Mouse (Mus musculus): ENCODE measurements at regions not wholly inside any gene's neighbourhood (a gene's known extent, or its start where the extent isn't known, plus 50 kb on each side); places are given as distances from the start of the nearest gene placed in this dataset.

DNA sequence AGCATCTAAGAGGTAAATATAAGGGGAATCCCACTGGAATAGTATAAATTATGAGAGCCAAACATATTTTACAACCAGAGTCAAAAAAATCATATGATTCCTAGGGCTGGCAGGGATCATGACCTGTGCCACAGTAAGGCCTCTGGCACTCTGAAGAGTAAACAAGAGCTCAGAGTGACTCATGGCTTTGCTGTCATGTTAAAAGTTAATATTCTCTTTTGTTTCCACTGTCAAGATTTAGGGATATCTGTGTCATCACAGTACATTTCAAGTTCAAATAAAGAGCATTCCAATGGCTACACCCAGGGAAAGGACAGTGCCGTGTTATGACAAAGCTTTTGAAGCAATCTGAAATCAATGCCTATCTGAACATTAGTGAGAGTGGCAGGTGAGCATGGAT lies 341.6 kb upstream of the Marcks start:
- ATAC-seq = no peak
- no peak overlapping the region for H3K27ac ChIP-seq (ENCODE audit: low read depth, low read length)

DNA sequence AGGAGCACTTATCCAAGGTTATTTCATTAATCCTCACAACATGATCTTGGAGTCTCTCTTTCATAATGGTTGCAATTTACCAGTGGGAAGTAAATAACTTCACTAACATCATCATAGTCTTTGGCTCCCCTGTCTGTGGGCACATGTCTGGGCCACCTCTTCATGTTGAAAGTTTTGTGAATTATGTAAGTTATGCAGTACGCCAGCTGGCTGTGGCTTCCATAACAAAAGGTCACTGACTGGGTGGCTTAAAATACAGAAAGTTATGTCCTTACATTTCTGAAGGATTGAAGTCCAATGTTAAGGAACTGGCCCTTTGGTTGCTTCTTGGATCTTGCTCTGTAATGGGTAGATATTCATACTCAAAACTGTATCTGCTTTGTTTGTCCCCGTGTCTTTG lies 339.4 kb upstream of the Marcks start:
- H3K4me3 ChIP-seq (ENCODE audit: low read length) = no peak overlapping the region
- no peaks in the 10 kb centered on the region for H3K27me3 ChIP-seq (replicated peaks; ENCODE audit: control insufficient read depth, insufficient read depth, low read length)
- no peak overlapping the region for H3K4me2 ChIP-seq (ENCODE audit: low read length)
- WGBS = 96% methylated on average over 2 of the region's 2 CpGs
- H3K9me3 ChIP-seq (ENCODE audit: control insufficient read depth, low read length) = no peaks in the 10 kb centered on the region
- no peak overlapping the region for H3K27ac ChIP-seq (ENCODE audit: low read depth, low read length)
- ATAC-seq = no peak
- no peaks in the 10 kb centered on the region for H3K36me3 ChIP-seq (ENCODE audit: control insufficient read depth, insufficient read depth, low read length)
- H3K4me1 ChIP-seq (ENCODE audit: control insufficient read depth, insufficient read depth, low read depth, low read length) = no peaks in the 10 kb centered on the region
- no peak overlapping the region for H3K9ac ChIP-seq (ENCODE audit: low read depth, low read length)

More for the DNA sequence above, 341.6 kb upstream of the Marcks start:
- Histone ChIP-seq H3K27me3 (replicated peaks; ENCODE audit: control insufficient read depth, insufficient read depth, low read length) (no peaks in the 10 kb centered on the region), H3K9ac (ENCODE audit: low read depth, low read length) (no peak overlapping the region), H3K4me3 (ENCODE audit: low read length) (no peak overlapping the region), H3K36me3 (ENCODE audit: control insufficient read depth, insufficient read depth, low read length) (no peaks in the 10 kb centered on the region), H3K9me3 (ENCODE audit: control insufficient read depth, low read length) (no peaks in the 10 kb centered on the region), H3K4me2 (ENCODE audit: low read length) (no peak overlapping the region), H3K4me1 (ENCODE audit: control insufficient read depth, insufficient read depth, low read depth, low read length) (no peaks in the 10 kb centered on the region)
- WGBS = 80% methylated on average over 1 of the region's 1 CpGs

DNA sequence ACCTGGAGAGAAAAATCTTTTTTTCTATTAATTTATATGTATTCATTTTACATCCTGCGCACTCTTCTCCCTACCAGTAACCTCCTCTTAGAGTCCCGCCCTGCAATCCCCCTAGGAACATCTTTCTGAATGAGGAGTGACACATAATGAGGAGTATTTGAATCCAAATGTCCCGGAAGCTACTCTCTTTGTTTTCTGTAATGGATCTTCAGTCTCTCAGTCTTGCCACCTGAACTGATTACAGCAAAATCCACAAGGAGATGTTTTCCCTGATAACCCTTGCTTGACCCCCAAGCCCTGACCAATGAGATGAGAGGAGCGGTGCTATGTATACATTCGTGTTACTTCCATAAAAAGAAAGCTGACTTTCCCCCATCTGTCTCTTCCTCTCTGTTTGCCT lies 334.4 kb upstream of the Marcks start:
- WGBS = 83% methylated on average over 5 of the region's 5 CpGs
- H3K4me1 ChIP-seq (ENCODE audit: control insufficient read depth, insufficient read depth, low read depth, low read length) = no peaks in the 10 kb centered on the region
- H3K27ac ChIP-seq (ENCODE audit: low read depth, low read length) = no peak overlapping the region
- H3K9ac ChIP-seq (ENCODE audit: low read depth, low read length) = no peak overlapping the region
- H3K36me3 ChIP-seq (ENCODE audit: control insufficient read depth, insufficient read depth, low read length) = no peaks in the 10 kb centered on the region
- no peak for ATAC-seq
- no peaks in the 10 kb centered on the region for H3K9me3 ChIP-seq (ENCODE audit: control insufficient read depth, low read length)
- no peak overlapping the region for H3K4me2 ChIP-seq (ENCODE audit: low read length)
- H3K4me3 ChIP-seq (ENCODE audit: low read length) = no peak overlapping the region
- H3K27me3 ChIP-seq (replicated peaks; ENCODE audit: control insufficient read depth, insufficient read depth, low read length) = no peaks in the 10 kb centered on the region

DNA sequence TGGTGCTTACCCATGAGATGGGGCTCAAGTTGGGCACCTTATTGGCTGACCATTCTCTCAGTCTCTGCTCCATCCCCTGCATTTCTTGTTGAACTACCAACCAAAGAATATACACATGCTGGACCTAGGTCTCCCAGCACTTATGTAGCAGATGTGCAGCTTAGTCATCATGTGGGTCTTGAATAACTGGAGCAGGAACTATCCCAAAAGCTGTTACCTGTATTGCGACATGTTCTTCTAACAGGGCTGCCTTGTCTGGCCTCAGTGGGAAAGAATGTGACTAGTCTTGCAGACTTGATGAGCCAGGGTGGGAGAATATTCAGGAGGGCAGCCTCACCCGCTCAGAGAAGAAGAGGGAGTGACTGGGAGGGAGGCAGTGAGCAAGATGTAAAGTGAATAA lies 318.7 kb upstream of the Marcks start:
- Histone ChIP-seq H3K9ac (ENCODE audit: low read depth, low read length) (no peak overlapping the region), H3K27ac (ENCODE audit: low read depth, low read length) (no peak overlapping the region), H3K4me1 (ENCODE audit: control insufficient read depth, insufficient read depth, low read depth, low read length) (no peaks in the 10 kb centered on the region), H3K4me2 (ENCODE audit: low read length) (no peak overlapping the region), H3K4me3 (ENCODE audit: low read length) (no peak overlapping the region), H3K36me3 (ENCODE audit: control insufficient read depth, insufficient read depth, low read length) (no peaks in the 10 kb centered on the region), H3K27me3 (replicated peaks; ENCODE audit: control insufficient read depth, insufficient read depth, low read length) (no peaks in the 10 kb centered on the region), H3K9me3 (ENCODE audit: control insufficient read depth, low read length) (no peaks in the 10 kb centered on the region)
- 79% methylated on average over 2 of the region's 2 CpGs for WGBS
- no peak for ATAC-seq

DNA sequence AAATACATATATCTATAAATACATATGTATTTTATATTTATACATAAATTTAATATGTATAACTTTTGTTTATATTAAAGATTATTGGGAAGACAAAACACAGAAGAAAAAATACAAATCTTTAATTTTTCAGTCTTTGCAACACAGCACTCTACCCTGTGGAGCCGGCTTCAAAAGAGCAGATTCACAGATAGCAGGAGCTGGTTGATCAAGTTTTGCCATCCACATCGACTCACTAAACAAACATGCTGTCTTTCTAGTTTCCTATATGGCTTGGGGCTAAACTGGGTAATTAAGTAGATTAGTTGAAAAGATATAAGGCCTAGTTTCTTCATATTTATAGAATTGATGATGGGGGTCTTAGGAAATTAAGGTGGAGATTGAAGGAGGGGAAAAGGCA lies 311.2 kb upstream of the Marcks start:
- Histone ChIP-seq H3K9ac (ENCODE audit: low read depth, low read length) (no peak overlapping the region), H3K27me3 (replicated peaks; ENCODE audit: control insufficient read depth, insufficient read depth, low read length) (no peaks in the 10 kb centered on the region)
- 91% methylated on average over 2 of the region's 2 CpGs for WGBS

DNA sequence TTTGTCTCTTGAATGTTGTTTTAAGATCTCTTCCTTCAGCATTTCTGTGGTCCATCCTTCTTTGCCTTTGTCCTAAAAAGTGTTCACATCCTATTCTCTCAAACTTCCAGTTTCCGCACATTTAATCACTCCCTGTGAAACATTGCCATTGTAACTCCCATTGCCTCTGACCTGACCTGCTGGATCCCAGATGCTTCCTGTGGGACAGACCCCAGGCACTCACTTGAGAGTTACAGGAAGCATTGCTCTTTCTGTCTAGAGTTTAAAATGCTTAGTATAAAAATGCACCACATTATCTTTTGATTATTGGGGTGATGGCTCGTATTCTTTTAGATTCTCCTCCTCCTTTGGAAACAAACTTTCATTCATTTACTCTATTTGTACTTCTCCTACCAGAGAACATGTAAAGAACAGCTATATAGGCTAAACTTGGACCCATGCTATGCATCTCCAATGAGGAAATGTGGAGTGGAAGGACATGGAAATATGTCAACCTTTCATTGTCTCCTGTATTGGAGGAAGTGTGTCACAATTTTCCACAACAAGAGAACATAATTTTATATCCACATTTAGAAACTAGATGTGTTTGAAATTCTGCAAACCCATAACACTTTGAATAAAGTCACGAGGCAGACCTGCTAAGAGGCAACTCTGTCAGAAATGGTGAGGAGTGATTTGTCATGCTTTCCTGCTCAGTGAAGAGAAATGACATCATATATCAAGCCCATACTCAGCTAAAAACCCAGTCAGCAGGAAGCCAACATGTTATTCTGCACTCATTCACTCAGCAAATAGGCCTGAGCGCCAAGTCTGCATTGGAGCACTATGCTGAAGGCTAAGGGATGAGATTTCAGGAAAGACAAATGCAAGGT lies 308.8 kb upstream of the Marcks start:
- ATAC-seq = no peak
- Histone ChIP-seq H3K4me2 (ENCODE audit: low read length) (no peak overlapping the region), H3K9ac (ENCODE audit: low read depth, low read length) (no peak overlapping the region), H3K4me1 (ENCODE audit: control insufficient read depth, insufficient read depth, low read depth, low read length) (no peaks in the 10 kb centered on the region), H3K4me3 (ENCODE audit: low read length) (no peak overlapping the region), H3K27ac (ENCODE audit: low read depth, low read length) (no peak overlapping the region), H3K27me3 (replicated peaks; ENCODE audit: control insufficient read depth, insufficient read depth, low read length) (no peaks in the 10 kb centered on the region), H3K9me3 (ENCODE audit: control insufficient read depth, low read length) (no peaks in the 10 kb centered on the region), H3K36me3 (ENCODE audit: control insufficient read depth, insufficient read depth, low read length) (no peaks in the 10 kb centered on the region)
- WGBS = 75% methylated on average over 4 of the region's 4 CpGs

More for the DNA sequence above, 311.2 kb upstream of the Marcks start:
- Histone ChIP-seq H3K4me1 (ENCODE audit: control insufficient read depth, insufficient read depth, low read depth, low read length) (no peaks in the 10 kb centered on the region), H3K27ac (ENCODE audit: low read depth, low read length) (no peak overlapping the region), H3K36me3 (ENCODE audit: control insufficient read depth, insufficient read depth, low read length) (no peaks in the 10 kb centered on the region), H3K4me2 (ENCODE audit: low read length) (no peak overlapping the region), H3K9me3 (ENCODE audit: control insufficient read depth, low read length) (no peaks in the 10 kb centered on the region), H3K4me3 (ENCODE audit: low read length) (no peak overlapping the region)
- no peak for ATAC-seq

DNA sequence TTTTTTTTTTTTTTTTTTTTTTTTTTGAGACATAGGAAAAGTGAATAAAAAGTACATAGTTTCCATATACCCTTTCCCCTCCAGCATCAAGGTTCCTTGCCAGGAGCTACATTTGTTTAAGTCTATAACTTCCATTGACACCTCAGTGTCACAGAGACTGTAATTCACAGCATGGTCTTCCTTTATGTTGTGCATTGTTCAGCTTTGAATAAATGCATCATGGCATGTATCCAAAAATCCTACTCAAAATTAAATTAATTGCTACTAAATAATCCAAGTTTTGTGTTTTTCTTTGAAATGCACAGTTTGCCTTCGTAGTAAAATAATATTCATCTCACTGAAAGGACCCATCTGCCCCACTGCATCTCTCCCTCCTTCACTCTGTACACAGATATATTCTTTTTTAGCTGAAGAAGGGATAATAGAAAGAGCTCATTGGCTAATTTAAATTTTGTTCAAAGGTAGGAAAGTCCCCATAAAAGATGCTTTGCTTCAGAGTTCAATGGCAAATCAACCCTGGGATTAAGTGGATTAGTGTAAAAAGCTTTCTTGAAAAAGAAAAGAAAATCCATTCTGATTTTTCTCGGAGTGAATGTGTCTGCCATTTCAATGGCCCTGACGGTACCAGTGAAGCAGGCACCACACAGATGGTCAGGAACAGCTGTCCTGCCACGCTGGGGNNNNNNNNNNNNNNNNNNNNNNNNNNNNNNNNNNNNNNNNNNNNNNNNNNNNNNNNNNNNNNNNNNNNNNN lies 301.3 kb upstream of the Marcks start:
- Histone ChIP-seq H3K4me3 (ENCODE audit: low read length) (no peak overlapping the region), H3K9me3 (ENCODE audit: control insufficient read depth, low read length) (no peaks in the 10 kb centered on the region), H3K4me1 (ENCODE audit: control insufficient read depth, insufficient read depth, low read depth, low read length) (no peaks in the 10 kb centered on the region), H3K9ac (ENCODE audit: low read depth, low read length) (no peak overlapping the region), H3K27ac (ENCODE audit: low read depth, low read length) (no peak overlapping the region; the same call in 1 of the 2 replicates), H3K36me3 (ENCODE audit: control insufficient read depth, insufficient read depth, low read length) (no peaks in the 10 kb centered on the region), H3K27me3 (replicated peaks; ENCODE audit: control insufficient read depth, insufficient read depth, low read length) (no peaks in the 10 kb centered on the region), H3K4me2 (ENCODE audit: low read length) (no peak overlapping the region)
- 42% methylated on average over 4 of the region's 4 CpGs for WGBS
- ATAC-seq = peak; percentile 91

DNA sequence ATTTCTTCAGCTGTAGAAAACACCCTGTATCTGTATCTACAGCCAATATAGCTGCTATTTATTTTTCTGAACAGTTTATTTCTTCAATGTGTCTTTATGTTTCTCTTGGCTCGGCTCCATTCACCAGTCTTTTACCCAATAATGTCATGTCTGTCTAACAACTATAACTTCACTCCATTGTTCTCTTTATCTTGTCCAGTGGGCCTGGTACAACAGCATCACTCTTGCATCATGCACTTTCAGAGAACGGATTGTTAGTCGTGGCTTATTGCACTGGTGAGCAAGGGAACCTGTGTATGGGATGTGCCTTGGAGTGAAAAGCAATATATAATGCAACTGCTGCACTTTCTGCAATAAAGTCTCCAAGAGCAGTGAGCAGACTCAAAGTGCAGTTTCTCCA lies 299.6 kb upstream of the Marcks start:
- no peak for ATAC-seq
- H3K4me2 ChIP-seq (ENCODE audit: low read length) = no peak overlapping the region

DNA sequence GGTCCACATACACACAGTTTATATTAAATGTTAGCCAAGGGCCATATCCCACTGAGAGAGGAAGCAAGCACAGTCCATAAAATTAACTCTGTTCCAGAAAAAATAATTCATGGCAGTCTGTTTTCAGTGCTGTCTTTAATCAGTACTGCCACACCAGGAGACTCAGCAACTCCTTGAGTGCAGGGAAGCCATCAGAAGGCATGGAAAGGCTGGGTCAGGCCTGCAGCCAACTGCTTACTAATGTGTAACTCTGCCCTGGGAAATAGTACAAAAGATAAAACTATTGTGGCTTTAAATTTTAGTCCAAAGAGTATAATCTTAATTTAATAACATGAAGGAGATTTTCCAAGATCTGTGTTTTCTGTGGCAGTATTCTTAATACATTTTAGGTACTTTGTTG lies 298.1 kb upstream of the Marcks start:
- Histone ChIP-seq H3K9me3 (ENCODE audit: control insufficient read depth, low read length) (no peaks in the 10 kb centered on the region), H3K4me3 (ENCODE audit: low read length) (no peak overlapping the region), H3K9ac (ENCODE audit: low read depth, low read length) (no peak overlapping the region), H3K4me1 (ENCODE audit: control insufficient read depth, insufficient read depth, low read depth, low read length) (no peaks in the 10 kb centered on the region), H3K27me3 (replicated peaks; ENCODE audit: control insufficient read depth, insufficient read depth, low read length) (no peaks in the 10 kb centered on the region), H3K4me2 (ENCODE audit: low read length) (no peak overlapping the region), H3K36me3 (ENCODE audit: control insufficient read depth, insufficient read depth, low read length) (no peaks in the 10 kb centered on the region), H3K27ac (ENCODE audit: low read depth, low read length) (no peak overlapping the region)
- ATAC-seq = no peak

More for the DNA sequence above, 299.6 kb upstream of the Marcks start:
- H3K9ac ChIP-seq (ENCODE audit: low read depth, low read length) = no peak overlapping the region
- H3K36me3 ChIP-seq (ENCODE audit: control insufficient read depth, insufficient read depth, low read length) = no peaks in the 10 kb centered on the region
- H3K27me3 ChIP-seq (replicated peaks; ENCODE audit: control insufficient read depth, insufficient read depth, low read length) = no peaks in the 10 kb centered on the region
- 44% methylated on average over 3 of the region's 3 CpGs for WGBS
- H3K9me3 ChIP-seq (ENCODE audit: control insufficient read depth, low read length) = no peaks in the 10 kb centered on the region
- H3K4me3 ChIP-seq (ENCODE audit: low read length) = no peak overlapping the region
- H3K27ac ChIP-seq (ENCODE audit: low read depth, low read length) = no peak overlapping the region
- no peaks in the 10 kb centered on the region for H3K4me1 ChIP-seq (ENCODE audit: control insufficient read depth, insufficient read depth, low read depth, low read length)
